Mouse (Mus musculus) stomach, postnatal 0 days (tissue): Measurements from ENCODE around the gene Cic.

Experiments
- CTCF ChIP-seq: IDR thresholded peaks from 2 replicates; pipeline ENCODE4 v1.5.1; 2016; ENCODE audit warnings: antibody characterized with exemption, low read depth, mild to moderate bottlenecking, moderate library complexity
- EP300 ChIP-seq: optimal IDR thresholded peaks from 2 replicates; pipeline ENCODE3; 2016; ENCODE audit warnings: antibody characterized with exemption

DNA sequence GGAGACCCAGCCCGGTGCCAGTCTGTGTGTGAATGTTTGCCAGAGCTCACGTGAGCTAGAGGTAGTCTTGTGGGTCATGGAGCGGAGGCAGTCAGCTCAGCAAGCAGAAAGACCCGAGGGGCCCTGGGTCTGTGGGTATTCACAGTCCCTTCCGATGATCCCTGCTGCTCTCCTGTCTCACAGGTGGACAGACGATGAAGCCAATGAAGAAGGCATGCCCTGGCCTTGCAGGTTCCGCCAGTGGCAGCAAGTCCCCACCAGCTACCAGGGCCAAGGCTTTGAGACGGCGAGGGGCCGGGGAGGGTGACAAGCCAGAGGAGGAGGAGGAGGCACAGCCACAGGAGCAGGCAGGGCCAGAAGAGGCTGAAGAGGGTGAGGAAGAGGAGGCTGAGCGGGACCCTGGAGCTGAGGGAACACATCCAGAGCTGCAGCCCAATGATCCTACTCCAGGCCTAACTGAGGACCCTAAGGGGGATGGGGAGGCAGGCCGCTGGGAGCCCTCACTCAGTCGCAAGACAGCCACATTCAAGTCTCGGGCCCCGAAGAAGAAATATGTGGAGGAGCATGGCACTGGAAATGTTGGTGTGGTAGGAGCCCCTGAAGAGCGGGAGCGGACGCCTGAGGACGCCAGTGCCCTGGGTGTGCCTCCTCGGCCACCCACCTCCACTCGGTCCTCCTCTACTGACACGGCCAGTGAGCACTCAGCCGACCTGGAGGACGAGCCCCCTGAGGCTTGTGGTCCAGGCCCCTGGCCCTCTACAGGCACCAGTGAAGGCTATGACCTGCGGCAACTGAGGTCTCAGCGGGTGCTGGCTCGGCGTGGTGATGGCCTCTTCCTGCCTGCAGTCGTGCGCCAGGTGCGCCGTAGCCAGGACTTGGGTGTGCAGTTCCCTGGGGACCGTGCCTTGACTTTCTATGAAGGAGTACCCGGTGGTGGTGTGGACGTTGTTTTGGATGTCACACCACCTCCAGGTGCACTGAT, 3.4 kb downstream of the Cic start:
- TF ChIP-seq CTCF (no peak), EP300 (no peak)
